Mouse (Mus musculus) CH12.LX (cell line): Measurements from ENCODE around the gene H2-M10.2.

Experiments used
- CHD2 ChIP-seq: IDR thresholded peaks from 2 replicates; pipeline ENCODE4 v1.6.1; 2011; ENCODE audit warnings: low read length, improper control_type of control experiment
- CTCF ChIP-seq, 2 experiments: IDR thresholded peaks in 1 of 2; conservative IDR thresholded peaks in 1 of 2; 2 replicates each; pipeline ENCODE4 v1.5.1; 2011 to 2012; ENCODE audit warnings: low read depth in 2 of 2, low read length in 2 of 2, improper control_type of control experiment in 1 of 2, inconsistent platforms in 1 of 2, mild to moderate bottlenecking in 1 of 2, moderate library complexity in 1 of 2
- HCFC1 ChIP-seq: IDR thresholded peaks from 2 replicates; pipeline ENCODE4 v1.6.1; 2012; ENCODE audit warnings: low read depth, mild to moderate bottlenecking, inconsistent platforms, low read length, improper control_type of control experiment
- IRF4 ChIP-seq: IDR thresholded peaks from 2 replicates; pipeline ENCODE4 v1.6.1; 2014; ENCODE audit warnings: low read depth, mild to moderate bottlenecking, inconsistent platforms, low read length, improper control_type of control experiment
- MAX ChIP-seq: IDR thresholded peaks from 2 replicates; pipeline ENCODE4 v1.6.1; 2011; ENCODE audit warnings: low read length, improper control_type of control experiment
- NRF1 ChIP-seq: IDR thresholded peaks from 2 replicates; pipeline ENCODE4 v1.6.1; 2014; ENCODE audit warnings: low read depth, mild to moderate bottlenecking, inconsistent platforms, low read length, improper control_type of control experiment, moderate library complexity
- POLR2A ChIP-seq: IDR thresholded peaks from 2 replicates; pipeline ENCODE4 v1.6.1; 2011; ENCODE audit warnings: low read depth, mild to moderate bottlenecking, improper control_type of control experiment, low read length
- TCF12 ChIP-seq: IDR thresholded peaks from 2 replicates; pipeline ENCODE4 v1.6.1; 2014; ENCODE audit warnings: low read depth, mild to moderate bottlenecking, inconsistent platforms, low read length, improper control_type of control experiment
- USF1 ChIP-seq: IDR thresholded peaks from 2 replicates; pipeline ENCODE4 v1.6.1; 2014; ENCODE audit warnings: low read depth, mild to moderate bottlenecking, inconsistent platforms, low read length, improper control_type of control experiment
- USF2 ChIP-seq: conservative IDR thresholded peaks from 2 replicates; pipeline ENCODE4 v1.6.1; 2011; ENCODE audit warnings: low read depth, low read length, improper control_type of control experiment
- ZC3H11A ChIP-seq: IDR thresholded peaks from 2 replicates; pipeline ENCODE4 v1.6.1; 2012; ENCODE audit warnings: low read depth, mild to moderate bottlenecking, inconsistent platforms, low read length, improper control_type of control experiment
- ZNF384 ChIP-seq: IDR thresholded peaks from 2 replicates; pipeline ENCODE4 v1.6.1; 2012; ENCODE audit warnings: low read depth, low read length, improper control_type of control experiment, inconsistent platforms

DNA sequence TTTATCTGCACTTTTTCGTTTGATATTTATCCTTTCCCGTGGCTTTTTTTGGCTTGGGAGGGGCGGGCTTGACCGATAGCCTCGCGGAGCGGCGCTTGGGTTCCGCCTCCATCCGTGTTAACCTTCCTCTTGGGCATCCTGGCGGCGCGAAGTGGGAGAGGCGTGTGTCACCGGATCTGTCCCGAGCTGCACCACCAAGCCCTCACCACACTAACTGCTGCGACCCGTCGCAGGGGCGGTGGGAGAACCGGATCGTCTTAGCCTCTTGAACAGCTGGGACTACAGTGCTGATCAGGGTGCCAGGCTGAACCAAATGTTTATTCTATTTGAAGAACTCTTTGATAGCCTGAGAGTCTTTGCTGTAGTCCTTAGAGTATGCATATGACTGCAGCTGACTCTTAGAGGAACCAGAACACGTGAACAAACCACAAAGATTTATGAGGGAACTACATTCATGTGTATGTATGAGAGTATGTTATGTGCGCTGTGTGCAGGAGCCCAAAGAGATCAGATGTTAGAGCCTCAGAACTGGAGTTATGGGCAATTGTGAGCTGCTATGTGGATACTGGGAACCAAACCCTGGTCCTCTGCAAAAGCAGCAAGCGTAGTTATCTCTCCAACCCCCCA lies 33.9 kb downstream of the H2-M10.2 start:
- TF ChIP-seq POLR2A (no peak), CTCF (conservative IDR thresholded peaks at IDR 0.05 in 1 of 2, IDR thresholded peaks at IDR 0.05 in 1 of 2; ENCODE audit: low read depth in 2 of 2, low read length in 2 of 2) (no peak), CHD2 (no peak), ZC3H11A (no peak), NRF1 (no peak), MAX (no peak), IRF4 (no peak), ZNF384 (no peak), HCFC1 (no peak), TCF12 (no peak; the same call in 1 of the 2 replicates), USF1 (no peak), USF2 (no peak)
